Mouse (Mus musculus): ENCODE data around the gene Ak7.

Ak7 gene

GRCm38 (mm10) chr12:105727964-105728363 is 22.2 kb downstream of the Ak7 start:
- no peak for DNase-seq (ENCODE audit: low spot score)

- DNase-seq (ENCODE audit: low spot score) = no peak
Measured at GRCm38 (mm10) chr12:105730851-105731460, 25.2 kb downstream of the Ak7 start.

DNA sequence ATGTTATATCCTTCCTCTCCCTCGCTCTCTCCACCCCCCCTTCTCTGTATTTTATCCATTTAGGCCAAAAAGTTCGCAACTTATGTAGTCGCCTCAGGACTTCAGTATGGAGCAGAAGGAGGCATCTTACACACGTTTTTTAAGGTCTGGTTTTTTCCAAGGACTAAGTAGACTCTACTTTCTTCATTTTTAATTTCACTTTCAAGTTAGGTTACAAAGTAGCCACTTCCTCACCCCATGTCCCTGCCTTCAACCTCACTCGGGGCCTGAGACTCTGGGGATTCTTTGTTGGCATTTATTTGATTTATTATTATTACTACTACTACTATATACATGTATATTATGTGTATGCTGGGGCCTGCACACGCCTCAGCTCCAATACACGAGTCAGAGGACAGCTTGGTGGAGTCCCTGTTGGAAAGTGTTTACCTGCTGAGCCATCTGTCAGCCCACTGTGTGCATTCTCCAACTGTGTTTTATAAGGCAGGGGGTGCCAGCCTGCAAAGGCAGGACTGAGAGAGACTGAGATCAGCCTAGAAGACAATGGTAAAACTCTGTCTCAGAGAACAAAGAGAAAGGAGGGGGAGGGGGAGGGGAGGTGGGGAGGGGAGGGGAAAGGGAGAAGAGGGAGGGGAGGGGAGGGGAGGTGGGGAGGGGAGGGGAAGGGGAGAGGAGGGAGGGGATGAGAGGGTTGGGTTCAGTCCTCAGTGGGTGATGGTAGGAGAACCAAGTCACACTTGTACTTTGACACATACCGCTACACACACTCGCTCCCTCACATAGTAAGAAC is 27.8 kb downstream of the Ak7 start:
- no peak for DNase-seq (ENCODE audit: low spot score)

DNA sequence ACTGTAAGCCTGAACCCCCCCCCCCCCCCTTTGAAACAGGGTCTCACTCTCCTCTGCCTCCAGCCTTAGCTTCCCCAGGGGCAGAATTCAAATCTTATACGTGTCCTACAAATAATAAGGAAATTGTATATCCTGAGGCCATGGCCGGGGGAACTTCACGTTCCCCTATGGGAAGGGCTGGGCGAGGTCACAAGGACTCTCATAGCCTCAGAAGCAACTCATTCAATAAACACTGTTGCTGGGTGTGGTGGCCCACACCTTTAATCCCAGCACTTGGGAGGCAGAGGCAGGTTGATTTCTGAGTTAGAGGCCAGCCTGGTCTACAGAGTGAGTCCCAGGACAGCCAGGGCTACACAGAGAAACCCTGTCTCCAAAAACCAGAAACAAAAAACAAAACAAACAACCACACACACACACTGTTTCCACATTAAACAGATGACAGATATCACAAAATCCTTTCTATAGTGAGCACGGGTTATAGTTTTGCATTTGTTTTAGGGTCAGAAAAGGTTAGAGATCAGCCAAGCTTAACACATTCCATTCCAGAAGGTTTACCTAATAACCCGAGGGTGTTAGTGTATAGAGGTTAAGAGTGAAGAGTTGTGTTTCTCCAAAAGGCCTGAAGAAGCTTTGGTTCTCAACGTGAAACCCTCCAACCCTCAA is 29.6 kb downstream of the Ak7 start:
- DNase-seq (ENCODE audit: low spot score) = no peak

- no peak for DNase-seq (ENCODE audit: low spot score)
Measured at GRCm38 (mm10) chr12:105735889-105736251, 30.1 kb downstream of the Ak7 start.

DNA sequence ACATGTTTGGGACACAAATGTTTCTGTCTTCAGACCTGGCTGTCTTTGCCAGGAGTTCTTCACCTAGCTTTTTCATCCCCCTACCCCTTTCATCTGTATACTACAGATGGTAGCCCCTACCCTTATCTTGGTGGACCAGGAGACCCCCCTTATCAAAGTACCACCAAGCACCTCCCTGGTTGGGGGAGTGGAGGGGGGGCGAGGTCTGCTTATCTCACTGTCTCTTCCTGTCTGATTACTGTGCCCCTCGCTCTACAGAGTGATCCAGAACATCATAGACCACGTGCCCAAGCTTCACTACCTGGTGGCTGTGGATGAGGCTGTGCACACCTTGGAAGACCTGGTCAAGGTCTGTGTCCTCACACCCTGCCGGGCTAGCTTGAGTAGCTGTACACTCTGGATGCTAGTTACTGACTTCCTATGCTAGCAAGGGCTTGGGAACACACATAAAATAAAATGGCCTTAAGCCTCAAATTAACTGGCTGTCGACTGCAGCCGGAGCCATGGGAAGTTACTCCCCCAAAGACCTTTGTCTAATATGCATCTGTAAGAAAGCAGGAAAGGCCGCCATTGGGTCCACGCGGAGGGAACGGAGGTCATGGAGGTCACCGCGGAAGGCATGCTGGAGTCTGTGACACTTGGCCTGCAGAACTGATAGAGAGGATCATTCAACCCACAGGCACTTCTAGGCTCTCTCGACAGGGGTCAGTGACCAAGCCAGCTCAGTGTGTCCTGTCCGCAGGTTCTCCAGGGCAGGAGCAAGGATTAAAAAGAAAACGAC is 32.7 kb downstream of the Ak7 start:
- DNase-seq (ENCODE audit: low spot score) = no peak

DNA sequence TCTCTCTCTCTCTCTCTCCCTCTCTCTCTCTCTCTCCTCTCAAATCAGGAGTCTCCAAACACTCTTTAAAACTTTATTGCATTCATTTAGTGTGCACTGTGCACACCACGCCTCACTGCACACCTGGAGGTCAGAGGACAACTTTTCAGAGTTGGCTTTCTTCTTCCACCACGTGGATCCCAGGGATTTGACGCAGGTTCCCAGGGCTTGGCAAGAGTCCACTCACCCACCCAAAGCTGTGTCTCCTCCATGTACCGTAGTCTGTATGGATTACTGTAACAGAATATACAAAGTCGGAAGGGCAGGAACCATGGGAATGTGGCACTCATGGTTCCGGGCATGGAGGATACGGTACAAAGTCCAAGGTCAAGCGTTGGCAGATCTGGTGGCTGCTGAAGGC is 33.9 kb downstream of the Ak7 start:
- DNase-seq (ENCODE audit: low spot score) = no peak

- DNase-seq (ENCODE audit: low spot score) = no peak
Measured at GRCm38 (mm10) chr12:105748114-105748513, 42.3 kb downstream of the Ak7 start.

GRCm38 (mm10) chr12:105753813-105754212 is 48.0 kb downstream of the Ak7 start:
- DNase-seq (ENCODE audit: low spot score) = no peak

DNA sequence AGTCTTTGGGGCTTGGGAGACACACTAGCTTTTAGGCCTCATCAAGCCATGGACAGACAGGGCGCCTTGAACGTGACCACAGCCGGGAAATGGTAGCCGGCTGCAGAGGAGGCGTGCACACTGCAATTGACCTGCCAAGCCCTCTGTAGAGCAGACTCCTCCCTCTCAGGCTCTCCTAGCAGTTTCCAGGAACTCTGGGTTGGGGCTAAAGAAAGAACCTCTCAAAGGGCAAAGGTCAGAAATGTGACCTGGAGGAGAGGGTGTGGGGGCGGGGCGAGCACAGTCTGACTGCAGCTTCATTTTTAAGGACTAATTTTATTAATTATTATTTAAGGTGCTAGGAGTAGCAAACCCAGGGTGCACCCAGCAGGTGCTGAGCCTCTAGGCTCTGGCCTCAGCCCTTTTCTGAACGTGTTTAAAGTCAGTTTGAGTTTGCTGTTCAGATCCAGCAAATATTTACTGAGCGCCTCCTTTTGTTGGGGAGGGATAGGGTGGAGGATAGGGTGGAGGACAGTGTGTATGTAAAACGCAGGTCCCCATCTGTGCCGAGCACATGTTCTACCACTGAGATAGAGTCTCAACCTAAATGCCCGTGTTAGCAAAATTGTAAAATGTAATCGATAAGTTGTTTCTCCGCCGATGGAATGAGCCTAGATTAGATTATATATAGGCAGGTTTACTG is 52.2 kb downstream of the Ak7 start:
- no peak for DNase-seq (ENCODE audit: low spot score)

- DNase-seq (ENCODE audit: low spot score) = no peak
Measured at GRCm38 (mm10) chr12:105758911-105759310, 53.1 kb downstream of the Ak7 start.

- DNase-seq (ENCODE audit: low spot score) = peak; percentile 67
Measured at GRCm38 (mm10) chr12:105759849-105760478, 54.2 kb downstream of the Ak7 start.

DNA sequence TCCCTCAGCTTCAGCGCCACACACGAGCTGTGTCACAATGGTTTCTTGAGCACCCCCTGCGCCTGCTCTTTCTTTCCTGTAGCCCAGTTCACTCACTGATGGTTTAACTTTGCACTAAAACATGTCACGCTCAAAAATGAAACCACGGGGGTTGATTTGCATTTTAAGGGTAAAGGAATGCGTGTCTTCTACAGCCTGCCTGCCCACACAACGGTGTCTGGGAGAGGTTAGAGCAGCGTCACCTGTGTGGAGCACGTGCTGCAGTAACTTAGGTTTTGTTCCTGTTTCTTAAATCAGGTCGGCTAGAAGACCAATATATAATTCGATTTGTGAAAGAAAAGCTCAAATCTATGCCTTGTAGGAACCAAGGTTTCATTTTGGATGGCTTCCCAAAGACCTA is 55.4 kb downstream of the Ak7 start:
- no peak for DNase-seq (ENCODE audit: low spot score)

GRCm38 (mm10) chr12:105761629-105762028 is 55.9 kb downstream of the Ak7 start:
- no peak for DNase-seq (ENCODE audit: low spot score)

DNA sequence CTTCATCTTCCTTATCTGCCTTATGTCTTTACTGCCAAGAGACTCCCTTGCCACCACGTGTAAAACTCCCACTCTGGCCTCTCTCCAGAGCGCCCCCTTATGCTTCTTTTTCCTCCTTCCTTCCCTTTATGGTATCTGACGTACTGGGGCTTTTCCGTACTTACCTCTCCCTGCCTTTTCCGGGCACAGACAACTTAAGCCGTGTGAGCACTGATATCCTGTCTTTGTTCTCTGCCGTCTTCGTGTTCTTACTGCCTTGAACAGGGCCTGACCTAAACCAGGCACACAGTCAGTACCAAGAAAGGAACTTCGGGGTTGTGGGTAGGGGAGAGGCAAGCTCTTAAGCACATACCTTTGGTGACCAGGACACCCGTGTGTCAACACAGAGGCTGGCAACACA is 63.9 kb downstream of the Ak7 start:
- DNase-seq (ENCODE audit: low spot score) = no peak

GRCm38 (mm10) chr12:105774871-105775270 is 69.1 kb downstream of the Ak7 start:
- DNase-seq (ENCODE audit: low spot score) = no peak

GRCm38 (mm10) chr12:105777651-105778050 is 71.9 kb downstream of the Ak7 start:
- DNase-seq (ENCODE audit: low spot score) = no peak

- peak; percentile 88 for DNase-seq (ENCODE audit: low spot score)
Measured at GRCm38 (mm10) chr12:105784196-105784999, 78.6 kb downstream of the Ak7 start, which contains the start of gene Papola. Gene Papola (plus strand): TSS chr12:105784694.

GRCm38 (mm10) chr12:105785000-105785774 is 79.4 kb downstream of the Ak7 start:
- peak; percentile 77 for DNase-seq (ENCODE audit: low spot score)

DNA sequence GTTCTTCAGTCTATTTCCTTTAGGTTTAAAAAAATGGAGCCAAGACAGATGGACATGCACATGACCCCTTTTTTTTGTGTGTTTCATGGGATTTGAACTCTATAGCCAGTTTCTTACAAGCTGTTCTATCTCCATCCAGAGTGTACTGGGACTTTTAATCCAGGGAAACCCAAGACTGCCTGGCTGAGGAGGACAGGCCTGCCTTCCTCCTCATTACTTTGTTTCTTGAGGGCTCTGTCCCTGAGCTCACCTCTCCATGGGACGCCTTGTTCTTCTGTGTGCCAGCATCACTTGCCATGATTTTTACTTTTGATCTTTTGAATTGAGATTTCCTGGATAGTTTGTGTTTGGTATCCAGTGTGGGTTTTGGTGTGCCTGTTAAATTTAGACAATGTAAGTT is 80.3 kb downstream of the Ak7 start:
- DNase-seq (ENCODE audit: low spot score) = no peak
